Mouse (Mus musculus) heart, postnatal 0 days (tissue): ENCODE measurements around the gene Rasgrp3. TPM values are rescaled to one million over a fixed set of nuclear protein-coding genes. Genes with fewer than 3 reads are reported as not detected.

Experiments
- ATAC-seq: fragments of 200-750 bp; cut with Nextera tagmentation; 2 replicates; pipeline ENCODE4 v1.8.0; 2017; ENCODE audit warnings: low read depth, moderate number of reproducible peaks, moderate library complexity; ENCODE audit not compliant: insufficient read depth
- DNase-seq: peaks from one replicate; pipeline ENCODE4 v3.0.0-alpha.2; 2016; ENCODE audit warnings: low spot score
- H3K27ac ChIP-seq: fragments of 300-500 bp; sonication (generic); 2 replicates; pipeline ENCODE4 v1.5.1; 2014; ENCODE audit warnings: low read depth, mild to moderate bottlenecking
- H3K27me3 ChIP-seq: fragments of 300-500 bp; sonication (generic); 2 replicates; pipeline ENCODE4 v1.6.1; 2014; ENCODE audit warnings: low read length, mixed read lengths; ENCODE audit not compliant: control insufficient read depth, insufficient read depth
- H3K36me3 ChIP-seq: fragments of 300-500 bp; sonication (generic); replicated peaks from 2 replicates; pipeline ENCODE4 v1.6.1; 2014; ENCODE audit warnings: low read length, mixed read lengths; ENCODE audit not compliant: control insufficient read depth, insufficient read depth
- H3K4me1 ChIP-seq: fragments of 300-500 bp; sonication (generic); 2 replicates; pipeline ENCODE4 v1.6.1; 2014; ENCODE audit warnings: antibody characterized with exemption; ENCODE audit not compliant: control insufficient read depth, insufficient read depth
- H3K4me2 ChIP-seq: fragments of 300-500 bp; sonication (generic); 2 replicates; pipeline ENCODE4 v1.6.1; 2014; ENCODE audit warnings: low read depth, mild to moderate bottlenecking, low read length, moderate library complexity
- H3K4me3 ChIP-seq: fragments of 300-500 bp; sonication (generic); 2 replicates; pipeline ENCODE4 v1.5.1; 2014; ENCODE audit warnings: low read depth, low read length
- H3K9ac ChIP-seq: fragments of 300-500 bp; sonication (generic); replicated peaks from 2 replicates; pipeline ENCODE4 v1.6.1; 2014; ENCODE audit warnings: low read depth, low read length, mixed read lengths
- H3K9me3 ChIP-seq: fragments of 300-500 bp; sonication (generic); replicated peaks from 2 replicates; pipeline ENCODE4 v1.6.1; 2016; ENCODE audit warnings: low read length; ENCODE audit not compliant: control insufficient read depth
- CTCF ChIP-seq: IDR thresholded peaks from 2 replicates; pipeline ENCODE4 v1.5.1; 2016; ENCODE audit warnings: antibody characterized with exemption, control low read depth, low read depth
- EP300 ChIP-seq: IDR thresholded peaks from 2 replicates; pipeline ENCODE4 v1.6.1; 2016; ENCODE audit warnings: antibody characterized with exemption, low read depth
- WGBS: fragments of 180-500 bp; shearing (Covaris S2); extraction: QIAGEN DNeasy Blood & Tissue Kit; methylation state at CpG from one replicate; pipeline ENCODE4 v1.1.7; 2014; 5-methylcytosine and 5-hydroxymethylcytosine counted together
- polyA plus RNA-seq: library from polyadenylated mRNA; unstranded; fragments of >200 nt; fragmentation: Nextera tagmentation; extraction: Ambion mirVana; gene quantifications from 2 replicates; pipeline ENCODE4 v1.2.1, GENCODE M21; 2015
- total RNA-seq: library from RNA; depleted of rRNA; stranded (reverse); fragments of >200 nt; gene quantifications from 2 replicates; pipeline ENCODE4 v1.2.3, GENCODE M21; 2014; ENCODE audit warnings: low replicate concordance; rRNA removed

The Rasgrp3 gene
- total RNA-seq = 18.7 and 23.5 TPM in 2 replicates
- polyA plus RNA-seq = 15.5 and 17.2 TPM in 2 replicates

GRCm38 (mm10) chr17:75435599-75435998 is at the start of gene Rasgrp3:
Gene Rasgrp3, plus strand, starts transcription at chr17:75435896.
- ATAC-seq (peak; percentile 60), DNase-seq (peak; percentile 77)
- no peak for TF ChIP-seq CTCF
- TF ChIP-seq EP300 = no peak

DNA sequence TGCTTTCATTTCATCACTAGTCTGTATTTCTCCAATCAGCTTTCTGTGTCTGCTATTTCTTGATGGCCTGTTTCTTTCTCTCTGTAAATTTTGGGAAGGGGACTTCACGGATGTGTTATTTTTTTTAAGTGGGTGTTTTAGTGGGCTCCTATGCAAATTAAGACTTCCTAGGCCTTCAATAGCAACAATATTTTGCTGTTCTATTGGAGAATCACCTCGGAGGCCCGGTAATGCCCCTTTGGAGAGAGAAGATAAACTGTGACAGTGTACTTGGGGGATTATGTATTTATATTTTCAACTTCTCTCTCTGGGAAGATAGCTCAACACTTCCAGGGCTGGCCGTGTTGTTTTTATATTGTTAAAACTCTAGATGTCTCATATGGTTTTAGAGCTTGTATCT is 47.3 kb upstream of the Rasgrp3 start:
- no peak overlapping the region for H3K4me3 ChIP-seq
- H3K4me1 ChIP-seq = no peaks in the 10 kb centered on the region
- H3K27me3 ChIP-seq = no peaks in the 10 kb centered on the region
- DNase-seq (no peak), ATAC-seq (no peak)
- H3K4me2 ChIP-seq = no peak overlapping the region
- no peak overlapping the region for H3K27ac ChIP-seq
- WGBS = 80% methylated on average over 4 of the region's 4 CpGs
- H3K36me3 ChIP-seq = peaks cover 13% of the 10 kb centered on the region; the same call in 1 of the 2 replicates
- H3K9me3 ChIP-seq = no peaks in the 10 kb centered on the region
- no peak for TF ChIP-seq EP300
- TF ChIP-seq CTCF = no peak
- no peak overlapping the region for H3K9ac ChIP-seq

More at GRCm38 (mm10) chr17:75435599-75435998, at the start of gene Rasgrp3:
- H3K4me3 ChIP-seq = peak within 1 kb of the TSS; percentile 49
- WGBS = 28% methylated on average over 6 of the region's 6 CpGs
- no peaks in the 10 kb centered on the region for H3K9me3 ChIP-seq
- peak within 1 kb of the TSS; percentile 50 for H3K9ac ChIP-seq
- no peaks in the 10 kb centered on the region for H3K36me3 ChIP-seq
- H3K4me2 ChIP-seq = peak within 1 kb of the TSS; percentile 47
- peak within 1 kb of the TSS; percentile 77 for H3K27ac ChIP-seq
- H3K4me1 ChIP-seq = no peaks in the 10 kb centered on the region
- no peaks in the 10 kb centered on the region for H3K27me3 ChIP-seq

DNA sequence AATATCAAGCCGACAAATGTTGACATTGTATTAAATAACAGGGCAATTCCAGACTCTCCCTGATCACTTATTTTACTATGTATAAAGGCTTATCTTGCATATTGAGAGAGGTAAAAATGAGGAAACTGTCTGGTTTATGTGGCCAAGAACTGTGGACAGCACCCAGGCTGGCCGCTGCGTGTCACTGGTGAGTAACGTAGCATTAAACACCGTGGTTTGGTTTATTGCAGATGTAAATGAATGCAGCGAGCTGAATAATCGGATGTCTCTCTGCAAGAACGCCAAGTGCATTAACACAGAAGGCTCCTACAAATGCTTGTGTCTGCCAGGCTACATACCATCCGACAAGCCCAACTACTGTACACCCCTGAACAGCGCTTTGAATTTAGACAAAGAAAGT is 45.6 kb upstream of the Rasgrp3 start:
- DNase-seq (no peak), ATAC-seq (no peak)
- no peak overlapping the region for H3K4me2 ChIP-seq
- no peaks in the 10 kb centered on the region for H3K4me1 ChIP-seq
- no peaks in the 10 kb centered on the region for H3K9me3 ChIP-seq
- H3K4me3 ChIP-seq = no peak overlapping the region
- H3K27me3 ChIP-seq = no peaks in the 10 kb centered on the region
- TF ChIP-seq EP300 (no peak), CTCF (no peak)
- H3K27ac ChIP-seq = no peak overlapping the region
- H3K9ac ChIP-seq = no peak overlapping the region
- H3K36me3 ChIP-seq = peaks cover 13% of the 10 kb centered on the region; the same call in 1 of the 2 replicates
- 95% methylated on average over 10 of the region's 10 CpGs for WGBS

- DNase-seq (no peak), ATAC-seq (no peak)
- Histone ChIP-seq H3K4me3 (no peak overlapping the region), H3K4me1 (no peaks in the 10 kb centered on the region), H3K4me2 (no peak overlapping the region), H3K27me3 (no peaks in the 10 kb centered on the region), H3K9me3 (no peaks in the 10 kb centered on the region), H3K27ac (no peak overlapping the region), H3K9ac (no peak overlapping the region), H3K36me3 (peaks cover 13% of the 10 kb centered on the region; the same call in 1 of the 2 replicates)
- 76% methylated on average over 6 of the region's 6 CpGs for WGBS
- TF ChIP-seq CTCF (no peak), EP300 (no peak)
Measured at GRCm38 (mm10) chr17:75391429-75392192, 44.1 kb upstream of the Rasgrp3 start.

GRCm38 (mm10) chr17:75406405-75406804 is 29.3 kb upstream of the Rasgrp3 start:
- TF ChIP-seq CTCF (peak; percentile 55), EP300 (no peak)
- H3K4me1 ChIP-seq = no peaks in the 10 kb centered on the region
- H3K27me3 ChIP-seq = no peaks in the 10 kb centered on the region
- H3K36me3 ChIP-seq = no peaks in the 10 kb centered on the region
- no peak overlapping the region for H3K4me3 ChIP-seq
- H3K9me3 ChIP-seq = no peaks in the 10 kb centered on the region
- H3K9ac ChIP-seq = no peak overlapping the region
- ATAC-seq (no peak), DNase-seq (peak; percentile 30)
- no peak overlapping the region for H3K27ac ChIP-seq
- WGBS = 54% methylated on average over 4 of the region's 4 CpGs
- no peak overlapping the region for H3K4me2 ChIP-seq

GRCm38 (mm10) chr17:75416861-75417260 is 18.8 kb upstream of the Rasgrp3 start:
- Histone ChIP-seq H3K9ac (no peak overlapping the region), H3K4me2 (no peak overlapping the region), H3K36me3 (no peaks in the 10 kb centered on the region), H3K27ac (no peak overlapping the region), H3K27me3 (no peaks in the 10 kb centered on the region), H3K4me1 (no peaks in the 10 kb centered on the region), H3K9me3 (0 out of 2 replicates have a peak, but pooled peaks cover 2% of the 10 kb centered on the region), H3K4me3 (no peak overlapping the region)
- no peak for TF ChIP-seq EP300
- TF ChIP-seq CTCF = no peak
- DNase-seq (no peak), ATAC-seq (no peak)
- WGBS = 79% methylated on average over 3 of the region's 3 CpGs
